Mouse (Mus musculus) CD4-positive, CD25-positive, alpha-beta regulatory T cell, adult 2 months (primary cell): ENCODE measurements around the gene Akr1e1.
"Not testable (repeated sequence)": the region's sequence is repeated elsewhere in the genome, so short reads cannot be mapped to it uniquely, and the experiment has no call there.

Experiments used
- DNase-seq: peaks from one replicate; pipeline ENCODE4 v3.0.0-alpha.2; 2012; ENCODE audit warnings: low read depth, low spot score

Gene Akr1e1

DNA sequence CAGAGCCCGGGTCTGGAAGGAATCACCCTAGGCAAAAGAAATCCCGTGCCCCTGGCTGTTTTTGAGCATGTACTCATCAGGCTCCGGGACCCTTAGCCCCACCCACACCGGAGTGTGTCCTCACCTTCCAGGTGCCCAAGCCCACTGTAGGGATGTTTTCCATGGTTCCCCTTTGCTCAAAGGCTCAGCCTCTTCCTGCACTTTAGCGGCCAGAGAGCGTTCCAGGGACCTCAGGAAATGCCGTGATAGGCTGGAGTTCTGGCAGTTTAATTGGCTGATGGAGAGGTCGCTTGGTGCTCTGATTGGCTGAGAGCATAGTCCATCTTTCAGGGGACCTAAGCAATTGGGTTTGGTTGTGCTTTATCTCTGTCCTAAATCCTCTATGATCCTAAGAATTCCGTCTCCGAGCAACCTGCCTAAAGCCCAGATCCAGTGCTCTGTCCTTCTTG, at the start of gene Akr1e1:
Akr1e1 (minus strand) TSS at position 214 of the 449 bp plus-strand sequence.
- DNase-seq: peak; percentile 84

DNA sequence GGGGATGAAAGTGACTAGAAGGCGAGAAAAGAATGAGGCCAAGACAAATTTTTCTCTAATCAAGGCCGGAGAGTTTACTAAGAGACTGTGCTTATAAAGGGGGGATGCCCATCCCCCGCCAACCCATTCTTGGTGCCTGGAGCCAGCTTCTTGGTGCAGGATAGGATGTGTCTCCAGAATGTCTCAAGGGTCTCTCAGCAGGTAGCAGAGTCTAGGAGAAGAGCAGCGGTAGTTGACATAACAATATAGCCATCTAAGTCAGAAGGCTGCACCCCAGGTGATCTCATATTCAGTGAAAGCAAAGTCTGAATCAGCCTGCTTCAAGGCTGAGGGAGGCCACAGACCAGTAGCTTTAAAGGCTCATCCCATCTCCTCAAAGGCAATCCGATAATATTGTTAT, 49.4 kb upstream of the Akr1e1 start:
- DNase-seq: no peak

DNA sequence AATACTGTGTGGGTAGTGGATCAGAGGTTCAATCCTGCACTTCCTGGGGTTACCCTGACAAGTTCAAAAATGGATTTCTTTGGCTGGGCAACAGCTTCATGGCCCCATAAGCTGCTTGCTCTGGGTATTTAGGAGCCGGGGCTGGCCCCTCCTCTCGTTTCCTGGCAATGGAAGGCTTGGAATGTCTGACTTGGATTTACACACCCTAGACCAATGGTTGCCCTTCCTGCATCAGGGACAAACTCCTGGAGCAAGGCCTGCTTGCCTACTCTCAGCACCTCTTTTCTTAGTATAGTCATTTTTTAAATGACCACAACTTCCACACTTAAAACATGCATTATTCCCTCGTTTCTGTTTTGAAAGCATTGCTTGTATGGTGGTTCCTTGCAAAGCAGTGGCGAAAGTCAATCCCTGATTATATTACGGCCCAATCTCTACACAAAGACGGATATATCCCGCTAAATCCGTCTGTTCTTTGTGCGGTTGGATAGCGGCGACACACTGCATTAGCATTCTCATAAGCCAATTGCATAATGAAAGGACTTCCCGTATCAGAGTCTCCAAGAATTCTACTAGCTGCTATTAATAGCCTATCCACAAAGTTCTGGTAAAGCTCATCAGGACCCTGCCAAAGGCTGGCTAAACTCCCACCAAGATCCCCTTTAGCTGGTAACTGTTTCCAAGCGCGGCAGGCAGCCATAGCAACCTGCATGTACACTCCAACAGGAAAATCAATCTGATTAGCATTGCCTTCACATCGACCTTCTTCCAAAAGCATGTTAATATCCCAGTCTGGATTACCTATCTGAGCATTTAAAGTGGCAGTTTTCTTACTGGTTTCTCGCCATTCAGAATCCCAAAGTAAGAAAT, 47.5 kb upstream of the Akr1e1 start:
- DNase-seq: no peak

DNA sequence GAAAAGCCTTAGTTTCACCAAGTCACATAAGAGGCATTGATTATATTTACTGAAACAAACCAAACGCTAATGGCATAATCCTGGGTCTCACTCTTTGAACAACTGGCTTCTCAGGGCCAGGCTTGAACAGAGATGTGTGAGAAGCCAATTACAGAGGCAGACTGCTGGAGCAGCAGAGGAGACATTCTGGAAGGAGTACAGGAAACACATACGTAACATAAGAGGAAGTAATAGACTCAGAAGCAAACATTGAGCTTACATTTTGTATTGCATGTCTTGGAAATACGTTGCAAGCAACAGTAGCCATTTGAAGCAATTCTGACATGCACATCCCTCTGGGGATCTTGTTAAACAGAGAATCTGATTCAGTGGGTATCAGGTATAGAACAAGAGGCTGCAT, 41.2 kb upstream of the Akr1e1 start:
- DNase-seq: no peak

DNA sequence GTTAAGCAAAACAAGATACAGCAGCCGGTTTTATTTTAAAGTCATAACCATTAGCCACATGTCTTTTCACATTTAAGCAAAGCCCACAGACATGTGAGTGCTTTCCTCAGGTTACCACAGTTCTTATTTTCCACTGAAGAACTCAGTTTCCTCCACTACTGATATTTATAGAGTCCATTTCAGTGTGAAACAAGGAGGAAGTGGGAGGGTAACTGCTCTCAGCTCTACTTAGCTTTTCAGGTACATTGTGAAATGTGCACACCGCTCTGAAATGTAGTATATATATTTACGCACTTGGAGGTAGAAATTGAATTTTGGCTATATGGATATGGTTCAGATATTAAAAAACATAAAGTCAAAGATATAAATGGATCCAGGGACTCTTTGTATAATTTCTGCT, 36.3 kb upstream of the Akr1e1 start:
- DNase-seq: no peak

DNA sequence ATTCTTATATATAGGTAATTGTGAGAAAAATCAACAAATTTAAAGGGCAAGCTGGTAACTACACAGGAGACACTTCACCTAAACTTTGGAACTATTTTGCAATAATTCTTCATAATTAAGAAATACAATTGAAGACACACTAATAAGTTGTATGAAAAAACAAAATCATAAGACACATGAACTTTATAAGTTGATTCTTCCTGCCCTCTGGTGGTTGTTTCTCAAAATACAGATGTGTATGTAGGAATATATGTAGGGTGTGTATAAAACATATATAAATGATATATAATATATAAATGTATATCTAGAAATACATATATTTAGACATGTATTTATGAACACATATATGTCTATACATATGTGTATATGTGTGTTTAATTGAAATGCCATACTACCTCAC, 1.9 kb upstream of the Akr1e1 start:
- DNase-seq: peak; percentile 51

DNA sequence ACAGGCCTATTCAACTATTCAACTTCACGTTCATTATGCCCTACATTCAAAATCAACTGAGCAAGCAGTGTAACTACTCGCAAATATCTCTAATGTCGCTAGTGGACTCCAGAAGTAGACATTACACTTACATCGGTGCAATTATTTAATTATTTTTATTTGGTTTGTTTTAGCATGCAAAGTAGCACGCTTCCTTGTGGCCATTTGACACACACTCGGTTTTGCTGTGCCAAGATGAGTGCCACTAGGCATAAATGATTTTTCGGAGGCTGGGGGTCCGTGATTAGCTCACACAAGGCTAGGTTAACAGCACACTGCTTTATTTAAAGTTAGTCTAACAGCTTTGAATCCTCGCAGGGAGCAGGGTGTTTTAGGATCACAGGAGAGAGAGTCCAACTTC, 444 bp downstream of the Akr1e1 start:
- peak; percentile 22 for DNase-seq

DNA sequence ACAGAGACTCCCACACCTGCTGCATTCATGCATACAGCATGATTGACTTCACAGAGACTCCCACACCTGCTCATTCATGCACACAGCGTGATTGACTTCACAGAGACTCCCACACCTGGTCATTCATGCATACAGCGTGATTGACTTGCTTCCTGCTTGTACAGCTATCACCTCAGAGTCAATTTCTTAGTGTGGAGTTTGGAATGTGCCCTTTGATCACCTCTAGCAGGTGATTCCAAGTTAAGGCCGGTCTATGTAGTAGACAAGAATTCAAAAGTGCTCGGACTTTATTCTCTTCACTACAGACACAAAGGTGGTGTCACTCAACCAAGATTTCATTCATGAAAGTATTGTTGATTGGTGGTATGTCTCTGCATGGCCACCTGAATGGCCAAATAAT, 2.2 kb downstream of the Akr1e1 start:
- DNase-seq: no peak

DNA sequence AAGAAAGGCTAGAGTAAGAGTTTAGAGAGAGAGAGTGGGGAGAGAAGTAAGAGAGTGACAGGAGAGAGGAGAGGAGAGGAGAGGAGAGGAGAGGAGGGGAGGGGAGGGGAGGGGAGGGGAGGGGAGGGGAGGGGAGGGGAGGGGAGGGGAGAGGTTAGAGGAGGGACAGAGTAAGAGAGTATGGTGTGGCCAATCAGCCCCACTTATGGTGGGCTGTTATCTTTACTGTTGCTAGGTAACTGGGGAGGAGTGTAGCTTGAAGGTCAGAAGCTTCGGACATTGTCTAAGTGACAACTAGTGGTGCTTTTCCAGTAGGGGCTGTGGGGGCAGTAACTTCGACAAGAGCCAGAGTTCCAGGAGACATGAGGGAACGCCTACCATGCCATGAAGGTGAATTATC, 5.5 kb downstream of the Akr1e1 start:
- DNase-seq: not testable (repeated sequence)

DNA sequence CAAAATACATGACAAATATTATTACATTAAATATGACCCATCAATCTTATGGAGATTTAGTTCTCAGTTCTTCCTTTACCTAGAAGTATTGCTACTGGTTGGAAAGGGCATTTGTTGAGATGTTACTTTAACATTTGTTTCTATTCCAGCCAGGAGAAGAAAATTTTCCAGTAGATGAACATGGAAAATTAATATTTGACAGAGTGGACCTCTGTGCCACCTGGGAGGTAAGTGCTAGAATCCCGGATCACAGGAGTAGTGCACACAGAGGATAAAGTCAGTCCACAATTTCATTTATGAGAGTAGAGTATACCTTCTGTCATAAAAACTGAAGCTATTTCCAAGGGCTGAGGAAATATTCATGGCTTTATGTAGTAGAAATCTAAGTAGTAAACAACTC, 32.1 kb downstream of the Akr1e1 start:
- DNase-seq: no peak

DNA sequence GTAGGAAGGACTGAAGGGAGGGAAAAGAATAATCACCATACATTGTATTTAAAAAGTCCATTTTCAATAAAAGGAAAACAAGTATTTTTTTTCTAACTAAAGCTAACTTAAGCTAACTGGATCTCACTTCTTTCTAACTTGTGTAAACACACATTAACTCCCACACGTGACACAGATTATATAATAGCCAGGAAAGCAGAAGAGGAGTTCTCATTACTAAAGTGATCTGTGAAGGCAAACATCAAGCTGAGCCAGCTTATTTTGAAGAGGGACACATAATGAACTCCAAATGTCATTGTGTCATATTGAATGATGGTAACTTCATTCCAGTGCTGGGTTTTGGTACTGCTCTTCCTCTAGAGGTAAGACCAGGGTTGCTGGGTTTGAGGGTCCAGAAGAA, 35.1 kb downstream of the Akr1e1 start, which contains the start of gene Akr1c21:
Akr1c21 (plus strand) TSS at position 205 of the 400 bp plus-strand sequence.
- no peak for DNase-seq

DNA sequence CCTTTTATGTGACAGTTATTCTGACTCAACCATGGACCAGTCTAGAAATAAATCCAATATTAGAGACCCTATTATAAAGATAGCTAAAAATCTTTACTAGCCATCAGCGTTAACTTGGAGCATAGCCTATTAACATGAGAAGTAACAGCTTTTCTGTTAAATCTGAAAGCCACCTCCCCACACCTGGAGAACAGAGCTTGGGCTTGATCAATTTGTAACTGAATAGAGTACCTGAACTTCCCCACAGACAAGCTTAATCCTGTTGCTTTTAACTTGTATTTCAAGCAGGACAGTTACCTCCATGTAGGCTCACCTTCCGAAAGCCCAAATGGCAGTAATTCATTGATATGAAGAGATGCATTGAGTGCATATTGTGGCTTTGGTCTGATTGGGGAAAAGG, 43.0 kb downstream of the Akr1e1 start:
- no peak for DNase-seq

DNA sequence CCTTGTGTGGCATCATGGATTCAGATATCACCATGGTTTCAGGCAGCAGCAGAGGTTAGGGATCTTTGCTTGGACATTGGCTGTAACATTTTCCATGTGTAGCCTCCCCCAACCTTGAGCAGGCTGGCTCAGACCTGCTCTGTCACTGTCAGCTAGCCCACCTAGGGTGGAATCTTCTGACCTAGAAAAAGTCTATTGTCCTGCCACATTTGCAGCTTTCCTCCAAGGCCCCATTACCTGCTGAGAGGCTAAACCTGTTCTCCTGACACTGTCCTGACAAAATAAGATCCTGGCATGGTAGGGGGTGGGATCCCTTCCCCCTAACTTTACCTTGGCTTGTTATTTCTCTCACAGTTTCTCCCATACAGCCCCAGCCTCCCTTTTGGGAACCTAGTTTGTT, 48.5 kb downstream of the Akr1e1 start:
- no peak for DNase-seq

DNA sequence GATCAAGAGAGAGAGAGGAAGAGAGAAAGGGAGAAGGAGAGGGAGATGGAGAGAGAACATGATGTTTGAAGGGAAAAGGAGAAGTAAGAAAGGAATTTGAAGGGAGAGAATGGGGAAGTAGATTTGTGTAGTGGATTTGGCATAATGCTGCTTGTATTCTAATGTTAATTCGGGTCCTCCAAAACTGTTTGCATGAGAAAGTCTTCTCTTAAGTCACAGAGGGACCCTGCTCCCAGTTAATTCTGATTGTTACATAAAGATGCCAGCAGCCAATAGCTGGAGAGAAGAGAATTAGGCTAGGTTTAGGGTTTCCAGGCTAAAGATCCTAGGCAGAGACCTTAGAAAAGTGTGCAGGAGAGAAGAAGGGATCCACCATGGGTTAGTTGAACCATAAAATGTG, 49.8 kb downstream of the Akr1e1 start:
- no peak for DNase-seq
